Mouse (Mus musculus) brown adipose tissue, adult 24 weeks (tissue): ENCODE results near the gene Zfp119a. TPM values are rescaled to one million over a fixed set of nuclear protein-coding genes. Genes with fewer than 3 reads are reported as not detected.
"Not testable (repeated sequence)": the region's sequence is repeated elsewhere in the genome, so short reads cannot be mapped to it uniquely, and the experiment has no call there.

Source experiments
- H3K27ac ChIP-seq: fragments of 200-500 bp; replicated peaks from 2 replicates; pipeline ENCODE4 v1.5.1; 2012; ENCODE audit warnings: low read depth, mild to moderate bottlenecking, low read length
- H3K4me1 ChIP-seq: fragments of 200-500 bp; 2 replicates; pipeline ENCODE4 v1.6.1; 2012; ENCODE audit warnings: low read length, mixed read lengths; ENCODE audit not compliant: control insufficient read depth, insufficient read depth, insufficient read length
- H3K4me3 ChIP-seq: fragments of 200-500 bp; 2 replicates; pipeline ENCODE4 v1.5.1; 2012; ENCODE audit warnings: low read depth, mild to moderate bottlenecking, low read length, moderate library complexity; ENCODE audit not compliant: insufficient read depth
- polyA plus RNA-seq: library from polyadenylated mRNA; stranded (reverse); fragments of >200 nt; gene quantifications from 2 replicates; pipeline ENCODE4 v1.2.4, GENCODE M21; 2012; ENCODE audit not compliant: missing spikeins, insufficient read depth, insufficient read length

Gene Zfp119a
- polyA plus RNA-seq, result 1.5 and 1.7 TPM in 2 replicates

DNA sequence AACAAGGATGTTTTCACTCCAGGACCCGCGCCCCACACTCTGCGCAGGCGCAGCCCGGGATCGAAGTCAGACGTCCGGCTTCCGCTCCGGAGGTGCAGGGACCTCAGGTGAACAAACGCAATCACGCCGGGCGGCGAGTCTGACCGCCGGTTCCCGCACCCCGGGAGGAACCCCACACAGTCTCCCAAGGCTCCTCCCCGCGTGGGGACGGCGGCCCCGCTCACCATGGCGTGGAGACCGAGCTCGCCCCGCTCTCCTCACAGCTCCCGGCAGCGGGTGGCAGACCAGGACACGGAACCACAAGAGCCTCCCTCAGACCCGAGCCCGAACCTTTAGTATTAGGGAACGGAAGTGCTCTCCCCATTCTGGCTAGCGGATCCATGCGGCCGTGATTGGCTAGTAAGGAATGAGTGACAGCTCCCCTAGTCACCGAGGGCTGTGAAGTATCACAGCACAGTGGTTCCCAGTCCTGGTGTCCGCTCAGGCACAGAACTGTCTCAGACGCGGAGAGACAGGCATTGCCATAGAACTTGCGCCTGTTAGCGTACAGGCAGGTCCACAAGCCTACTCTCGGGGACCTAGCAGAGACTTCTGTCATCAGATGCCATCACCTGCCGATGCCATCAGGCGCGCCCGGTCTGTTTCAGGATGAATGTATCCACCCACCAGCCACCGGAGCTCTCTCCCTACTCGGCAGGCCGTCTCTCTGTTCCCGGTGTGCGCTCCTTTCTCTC is at the start of gene Zfp119a:
Zfp119a (minus strand) TSS at position 295 of the 734 bp plus-strand sequence.
- H3K4me1 ChIP-seq, result not testable (repeated sequence)
- Histone ChIP-seq H3K27ac (peak within 1 kb of the TSS; percentile 89), H3K4me3 (peak within 1 kb of the TSS; percentile 71)

DNA sequence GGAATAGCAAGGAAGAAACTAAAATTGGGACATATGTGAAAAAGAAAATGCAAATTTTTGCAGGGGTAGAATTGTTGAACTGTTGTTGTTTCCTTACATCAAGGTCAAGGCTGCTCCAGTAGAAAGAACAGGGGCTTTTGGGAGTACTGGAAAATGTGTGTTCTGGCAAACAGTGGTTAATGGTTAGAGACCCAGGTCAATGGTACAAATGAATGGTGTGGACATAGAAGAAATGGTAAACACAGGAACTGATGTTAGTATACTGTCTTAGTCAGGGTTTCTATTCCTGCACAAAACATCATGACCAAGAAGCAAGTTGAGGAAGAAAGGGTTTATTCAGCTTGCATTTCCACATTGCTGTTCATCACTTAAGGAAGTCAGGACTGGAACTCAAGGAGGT is 27.9 kb upstream of the Zfp119a start:
- no peak overlapping the region for H3K4me3 ChIP-seq
- no peaks in the 10 kb centered on the region for H3K4me1 ChIP-seq
- no peak overlapping the region for H3K27ac ChIP-seq

DNA sequence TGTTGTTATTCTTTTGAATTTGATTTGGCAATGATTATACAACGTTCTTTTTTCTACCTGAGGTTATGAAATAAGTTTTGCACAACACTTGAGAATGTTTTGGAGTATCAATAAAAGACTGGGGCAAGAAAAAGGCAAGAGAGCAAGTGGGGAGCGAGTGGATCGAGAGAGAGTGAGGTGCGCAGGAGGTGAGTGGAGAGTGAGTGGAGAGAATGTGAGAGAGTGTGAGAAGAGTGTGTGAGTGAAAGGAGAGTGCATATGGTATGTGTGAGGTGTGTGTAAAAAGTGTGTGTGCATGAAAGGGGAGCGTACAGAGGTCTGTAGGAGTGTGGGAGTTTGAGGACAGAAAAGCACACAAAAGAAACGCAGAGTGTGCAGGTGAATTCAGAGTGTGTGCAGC is 25.4 kb upstream of the Zfp119a start:
- H3K27ac ChIP-seq, result no peak overlapping the region
- H3K4me3 ChIP-seq, result no peak overlapping the region

DNA sequence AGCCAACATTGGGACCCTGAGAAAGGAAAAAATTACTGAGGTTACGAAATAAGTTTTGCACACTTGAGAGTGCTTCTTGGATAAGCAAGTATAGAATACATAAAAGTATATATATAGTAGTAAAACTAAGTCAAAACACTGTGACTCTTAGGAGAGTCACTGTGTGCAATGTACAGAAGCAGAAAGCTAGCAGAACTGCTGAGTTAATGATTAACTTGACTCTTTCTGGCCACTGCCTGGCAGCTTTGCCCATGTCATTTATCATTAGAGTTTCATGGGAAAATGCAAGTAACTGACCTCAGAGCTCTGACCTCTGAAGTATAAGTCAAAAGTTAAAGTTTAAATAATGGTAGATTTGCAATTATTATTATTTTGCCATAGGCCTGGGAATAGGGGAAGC is 25.0 kb upstream of the Zfp119a start:
- H3K4me3 ChIP-seq, result no peak overlapping the region
- no peak overlapping the region for H3K27ac ChIP-seq
- H3K4me1 ChIP-seq, result no peaks in the 10 kb centered on the region

More for the DNA sequence above, 25.4 kb upstream of the Zfp119a start:
- no peaks in the 10 kb centered on the region for H3K4me1 ChIP-seq

DNA sequence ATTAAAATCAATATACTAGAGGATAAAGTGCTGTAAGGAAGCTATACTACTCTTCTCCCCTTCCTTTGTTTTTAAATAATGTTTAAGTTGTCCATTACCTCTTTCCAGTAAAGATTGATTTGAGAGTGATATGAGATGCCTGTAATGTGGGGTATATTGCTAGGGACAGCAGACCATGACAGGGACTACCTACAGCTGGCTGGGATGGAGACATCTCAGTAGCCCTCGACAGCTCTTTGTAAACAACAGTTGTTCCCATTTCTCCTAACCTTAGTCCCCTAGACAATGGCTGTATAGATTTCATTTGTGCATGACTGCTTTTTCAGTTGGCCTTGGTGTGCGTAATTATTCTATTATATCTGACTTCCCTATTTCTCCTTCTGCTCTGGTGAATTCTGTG is 24.4 kb upstream of the Zfp119a start:
- Histone ChIP-seq H3K27ac (no peak overlapping the region), H3K4me3 (no peak overlapping the region), H3K4me1 (no peaks in the 10 kb centered on the region)

DNA sequence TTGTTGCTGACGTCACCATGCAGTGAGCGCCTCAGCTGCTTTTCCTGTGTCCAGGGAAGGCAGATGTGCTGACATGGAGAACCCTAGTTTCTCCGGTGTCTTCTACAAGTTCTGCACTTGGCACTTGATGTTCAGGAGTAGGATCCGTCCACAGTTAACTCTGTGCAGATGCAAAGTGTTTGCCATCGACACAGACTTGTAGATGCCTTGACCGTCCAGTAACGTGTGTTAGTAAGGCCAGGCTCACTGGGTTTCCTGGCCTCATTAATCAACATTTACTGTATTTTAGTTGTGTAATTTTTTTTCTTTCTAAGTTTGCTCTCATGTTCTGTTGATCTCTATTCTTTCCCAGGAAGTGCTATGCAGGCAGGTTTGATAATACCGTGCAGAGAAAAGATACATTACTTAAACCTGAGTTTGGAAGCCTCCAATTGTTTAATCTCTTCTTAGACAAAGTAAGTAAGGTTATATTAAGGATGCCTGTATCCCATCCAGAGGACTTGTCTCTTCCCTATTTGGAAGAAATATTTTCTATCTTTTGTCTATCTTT is 13.8 kb upstream of the Zfp119a start:
- H3K4me1 ChIP-seq, result not testable (repeated sequence)
- Histone ChIP-seq H3K27ac (peak overlapping the region; percentile 52; the same call in 1 of the 2 replicates), H3K4me3 (peak overlapping the region; percentile 64)

DNA sequence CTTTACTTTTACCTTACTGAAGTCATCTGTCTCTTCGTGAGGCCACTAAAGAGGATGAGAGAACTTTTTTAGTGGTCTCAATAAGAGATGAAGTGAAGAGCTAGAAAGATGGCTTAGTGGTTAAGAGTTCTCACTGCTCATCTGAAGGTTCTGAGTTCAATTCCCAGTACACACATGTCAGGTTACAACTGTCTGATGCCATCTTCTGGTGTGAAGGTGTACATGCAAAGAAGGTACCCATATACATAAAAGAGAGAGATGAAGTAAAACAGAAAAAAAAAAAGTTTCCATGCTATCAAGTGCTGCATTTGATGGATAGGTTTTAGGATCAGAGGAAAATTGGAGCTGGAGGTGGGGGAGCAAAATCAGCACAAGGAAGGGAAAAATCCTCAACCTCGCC is 6.2 kb upstream of the Zfp119a start:
- Histone ChIP-seq H3K4me3 (no peak overlapping the region), H3K27ac (no peak overlapping the region), H3K4me1 (no peaks in the 10 kb centered on the region)

DNA sequence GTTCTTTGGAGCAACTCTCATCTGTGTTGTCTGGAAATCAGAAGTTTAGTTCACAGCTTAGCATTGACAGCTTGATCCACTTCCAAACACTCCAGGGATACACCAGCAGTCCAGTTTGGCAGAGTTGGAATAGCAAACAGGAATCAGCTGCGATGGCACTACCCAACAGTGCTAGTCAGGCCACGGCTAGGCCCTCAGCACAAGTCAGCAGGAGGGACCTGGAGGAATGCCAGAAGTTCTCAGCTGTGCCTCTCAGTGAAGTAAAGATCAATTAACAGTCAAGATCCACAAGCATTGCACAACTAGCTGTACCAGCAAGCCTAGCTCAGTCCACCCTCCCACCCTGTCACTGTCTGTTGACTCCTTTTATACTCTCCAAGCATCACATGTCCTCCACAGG is 4.9 kb upstream of the Zfp119a start:
- no peaks in the 10 kb centered on the region for H3K4me1 ChIP-seq
- no peak overlapping the region for H3K4me3 ChIP-seq
- no peak overlapping the region for H3K27ac ChIP-seq

DNA sequence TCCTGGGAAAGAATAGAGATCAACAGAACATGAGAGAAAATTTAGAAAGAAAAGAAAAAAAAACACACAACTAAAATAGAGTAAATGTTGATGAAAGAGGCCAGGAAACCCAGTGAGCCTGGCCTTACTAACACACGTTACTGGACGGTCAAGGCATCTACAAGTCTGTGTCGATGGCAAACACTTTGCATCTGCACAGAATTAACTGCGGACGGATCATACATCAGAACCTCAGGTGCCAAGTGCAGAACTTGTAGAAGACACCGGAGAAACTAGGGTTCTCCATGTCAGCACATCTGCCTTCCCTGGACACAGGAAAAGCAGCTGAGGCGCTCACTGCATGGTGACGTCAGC is 471 bp downstream of the Zfp119a start:
- not testable (repeated sequence) for H3K4me1 ChIP-seq
- peak overlapping the region; percentile 89 for H3K27ac ChIP-seq
- H3K4me3 ChIP-seq, result peak overlapping the region; percentile 69

DNA sequence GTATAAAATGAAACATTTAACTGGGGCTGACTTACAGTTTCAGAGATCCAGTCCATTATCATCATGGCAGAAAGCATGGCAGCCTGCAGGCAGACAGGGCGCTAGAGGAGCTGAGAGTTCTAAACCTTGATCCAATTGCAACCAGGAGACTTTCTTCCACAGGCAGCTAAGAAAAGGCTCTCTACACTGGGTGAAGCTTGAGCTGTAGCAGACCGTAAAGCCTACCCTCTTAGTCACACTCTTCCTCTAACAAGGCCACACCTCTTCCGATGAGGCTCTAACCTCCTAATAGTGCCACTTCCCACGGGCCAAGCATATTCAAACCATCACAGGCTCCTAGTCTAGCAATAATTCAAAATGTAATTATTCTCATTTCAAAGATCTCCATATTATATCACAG is 1.5 kb downstream of the Zfp119a start:
- H3K27ac ChIP-seq, result no peak overlapping the region
- H3K4me3 ChIP-seq, result no peak overlapping the region
- H3K4me1 ChIP-seq, result no peaks in the 10 kb centered on the region

DNA sequence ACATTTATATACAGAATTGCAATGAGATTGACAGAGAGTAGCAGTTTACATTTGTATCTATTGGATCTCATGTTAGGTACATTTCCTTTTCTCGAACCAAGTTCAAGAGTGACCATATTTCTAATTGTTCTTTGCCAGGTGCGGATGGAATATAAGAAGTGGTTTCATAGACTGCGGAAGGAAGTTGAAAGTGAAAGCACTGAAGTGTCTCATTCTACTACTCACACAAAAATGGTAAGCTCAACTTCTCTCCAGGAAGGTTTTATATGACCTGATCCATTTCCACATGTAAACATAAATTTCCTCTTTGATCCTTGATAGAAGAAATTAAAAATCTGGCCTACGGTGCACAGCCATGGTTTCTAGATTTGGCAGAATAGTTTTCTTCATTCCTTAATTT is 35.7 kb downstream of the Zfp119a start:
- H3K4me1 ChIP-seq, result no peaks in the 10 kb centered on the region
- H3K27ac ChIP-seq, result no peak overlapping the region
- H3K4me3 ChIP-seq, result no peak overlapping the region

DNA sequence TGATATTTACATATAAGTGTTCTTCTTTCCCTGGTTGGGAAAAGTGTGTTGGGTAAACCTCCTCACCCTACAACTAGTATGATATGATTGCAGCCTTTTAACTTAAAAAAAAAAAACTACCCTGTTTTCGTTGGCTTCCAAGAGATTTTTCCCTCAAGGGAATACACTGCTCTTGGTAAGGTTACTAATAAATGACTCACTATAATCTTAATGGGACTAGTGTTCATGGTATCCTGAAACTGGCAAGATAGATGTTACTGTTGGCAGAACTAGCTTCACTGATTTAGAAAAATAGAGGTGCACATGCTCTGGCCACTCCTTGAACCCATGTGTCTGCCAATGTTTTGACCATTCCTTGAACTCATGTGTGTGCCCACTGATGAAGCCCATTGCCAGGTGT is 57.2 kb downstream of the Zfp119a start:
- no peak overlapping the region for H3K27ac ChIP-seq
- no peaks in the 10 kb centered on the region for H3K4me1 ChIP-seq
- H3K4me3 ChIP-seq, result no peak overlapping the region

DNA sequence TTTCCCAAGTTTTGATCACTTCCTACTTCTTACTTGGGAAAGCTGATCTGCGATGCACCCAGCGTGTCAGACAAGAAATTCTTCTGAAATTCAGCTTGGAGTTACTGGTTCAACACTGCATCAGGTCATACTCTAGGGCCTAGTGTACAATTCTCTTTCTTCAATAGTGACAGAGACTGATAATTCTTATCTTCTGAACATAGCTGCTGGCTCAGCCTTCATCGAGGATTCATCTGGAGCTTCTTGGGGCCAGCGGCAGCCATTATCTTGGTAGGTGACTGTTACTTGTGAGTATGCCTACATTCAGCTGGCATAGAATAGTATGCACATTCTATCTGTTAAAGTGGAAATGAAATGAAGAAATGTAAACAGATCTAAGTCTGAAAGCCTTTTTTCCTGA is 61.9 kb downstream of the Zfp119a start:
- Histone ChIP-seq H3K4me3 (no peak overlapping the region), H3K4me1 (no peaks in the 10 kb centered on the region), H3K27ac (no peak overlapping the region)
